Mouse (Mus musculus) right cerebral cortex, postnatal 25 days (tissue): ENCODE measurements at regions not wholly inside any gene's neighbourhood (a gene's known extent, or its start where the extent isn't known, plus 50 kb on each side); places are given as distances from the start of the nearest gene placed in this dataset.

ENCODE experiments used
- DNase-seq: peaks from one replicate; pipeline ENCODE4 v3.0.0; 2022

- no peak for DNase-seq
These were observed 112.3 kb upstream of the Tnfaip3 start for GRCm38 (mm10) chr10:19127581-19128291.

DNA sequence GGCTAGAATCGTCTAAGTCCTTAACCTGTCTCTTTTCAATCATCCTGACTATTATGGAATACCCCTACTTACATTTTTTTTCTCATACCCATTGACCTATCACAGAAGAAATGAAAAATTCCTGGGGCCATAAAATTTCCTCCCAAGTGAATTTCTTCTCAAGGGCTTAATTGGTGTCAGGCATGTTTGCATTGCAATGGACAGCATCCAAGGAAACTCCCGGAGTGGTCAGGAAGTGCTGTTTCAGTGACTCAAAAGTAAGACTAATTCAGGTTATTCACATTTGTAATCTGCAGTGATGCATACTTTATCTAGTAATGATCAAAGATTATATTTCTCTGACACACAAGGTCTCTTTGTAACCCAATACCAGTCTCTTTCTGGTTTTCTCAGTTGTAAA, 111.5 kb upstream of the Tnfaip3 start:
- DNase-seq = no peak

DNA sequence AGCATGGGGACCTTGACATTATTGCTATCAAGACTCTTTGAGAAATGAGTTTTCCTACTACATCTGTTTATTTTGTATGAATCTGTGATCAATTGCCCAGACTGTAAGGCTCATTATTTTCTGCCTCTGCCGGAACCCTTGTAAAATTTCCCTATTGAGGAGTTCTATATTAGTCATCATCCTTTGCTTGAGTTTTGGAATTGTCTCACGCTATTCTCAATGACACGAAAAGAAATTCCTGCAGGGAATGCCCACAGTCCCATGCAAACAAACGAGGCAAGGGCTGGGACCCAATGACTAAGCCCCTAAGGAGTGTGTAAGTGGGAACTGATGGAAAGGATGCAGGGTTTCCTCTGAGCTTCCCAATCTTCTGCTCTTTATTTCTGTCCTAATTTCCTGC, 111.0 kb upstream of the Tnfaip3 start:
- no peak for DNase-seq

DNA sequence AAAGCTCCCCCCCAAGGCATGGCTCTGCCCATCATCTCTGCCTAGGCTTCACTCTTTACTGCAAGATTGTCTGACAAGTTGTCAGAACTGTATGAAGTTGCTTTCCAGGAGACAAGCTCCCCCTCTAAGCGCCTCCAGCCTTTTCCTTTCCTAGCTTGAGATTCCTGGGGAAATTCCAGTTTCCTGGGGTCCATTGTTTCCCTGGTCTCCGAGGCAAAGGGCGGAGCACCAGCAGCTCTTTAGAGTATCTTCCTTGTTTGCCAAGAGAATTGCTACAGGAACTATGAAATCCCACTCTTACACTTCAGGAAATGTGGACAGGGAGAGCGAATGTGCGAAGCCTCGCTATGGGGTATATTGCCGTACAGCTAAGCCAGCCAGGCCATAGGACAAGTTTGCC, 108.2 kb upstream of the Tnfaip3 start:
- DNase-seq = no peak

GRCm38 (mm10) chr10:19122221-19122620, 106.8 kb upstream of the Tnfaip3 start:
- peak; percentile 46 for DNase-seq

DNA sequence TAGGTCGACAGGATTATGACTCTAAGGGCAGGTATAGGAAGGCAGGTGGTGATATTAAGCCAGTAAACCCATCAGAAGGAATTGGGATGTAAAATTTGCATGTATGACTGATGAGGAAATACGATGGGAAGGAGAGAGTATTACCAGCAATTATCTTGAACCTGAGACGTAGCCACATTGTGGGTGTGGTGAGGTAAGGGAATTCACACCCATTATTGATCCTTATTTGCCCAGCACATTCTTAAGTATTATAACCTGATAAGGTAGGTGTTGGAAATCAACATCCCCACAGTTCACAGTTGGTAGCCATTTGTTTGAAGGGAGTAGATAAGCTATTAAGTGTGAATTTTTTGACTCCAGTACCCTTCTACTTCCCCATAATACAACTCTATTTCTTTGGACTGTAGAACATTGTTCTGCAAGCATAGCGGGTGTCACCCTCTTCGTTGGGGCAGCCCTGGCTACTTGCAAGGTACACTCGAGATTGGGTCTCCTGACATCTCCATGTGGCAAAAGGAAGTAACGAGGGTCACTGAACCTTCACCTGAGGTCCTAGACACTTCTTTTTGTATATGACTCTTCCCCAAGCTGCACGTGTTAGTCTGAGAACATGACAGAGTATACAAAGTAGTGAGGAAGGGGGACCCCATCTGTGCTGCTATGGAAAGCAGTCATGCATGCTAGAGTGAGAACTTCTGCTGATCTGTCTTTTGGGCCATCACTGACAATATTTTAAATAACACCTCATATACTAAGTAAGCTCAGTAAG, 104.0 kb upstream of the Tnfaip3 start:
- DNase-seq = no peak

- no peak for DNase-seq
These were observed 103.3 kb upstream of the Tnfaip3 start for GRCm38 (mm10) chr10:19118569-19119280.

DNA sequence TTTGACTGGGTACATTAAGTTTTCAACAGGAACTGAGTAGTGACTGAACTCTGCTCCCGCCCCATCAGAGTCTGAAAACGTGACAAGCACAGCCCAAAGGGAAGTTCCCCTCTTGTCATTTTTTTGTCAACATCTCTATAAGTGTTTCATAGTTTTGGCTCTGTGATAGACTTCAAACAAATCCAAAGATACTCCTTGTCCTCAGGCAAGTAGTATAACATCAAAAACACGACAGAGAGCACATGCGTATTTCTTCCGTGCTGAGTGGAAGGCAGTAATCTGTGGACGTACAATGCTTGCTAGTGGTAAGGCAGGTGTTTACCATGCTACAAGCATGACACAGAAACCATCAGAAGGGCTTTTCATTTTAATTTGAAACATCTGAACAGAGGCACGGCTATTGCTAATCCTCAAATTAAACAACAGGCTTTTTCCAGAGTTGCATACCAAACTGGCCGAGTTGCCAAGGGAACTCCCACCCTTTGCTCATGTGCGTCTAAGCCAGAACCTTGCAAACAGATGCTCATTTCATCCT, 101.7 kb upstream of the Tnfaip3 start:
- no peak for DNase-seq

DNA sequence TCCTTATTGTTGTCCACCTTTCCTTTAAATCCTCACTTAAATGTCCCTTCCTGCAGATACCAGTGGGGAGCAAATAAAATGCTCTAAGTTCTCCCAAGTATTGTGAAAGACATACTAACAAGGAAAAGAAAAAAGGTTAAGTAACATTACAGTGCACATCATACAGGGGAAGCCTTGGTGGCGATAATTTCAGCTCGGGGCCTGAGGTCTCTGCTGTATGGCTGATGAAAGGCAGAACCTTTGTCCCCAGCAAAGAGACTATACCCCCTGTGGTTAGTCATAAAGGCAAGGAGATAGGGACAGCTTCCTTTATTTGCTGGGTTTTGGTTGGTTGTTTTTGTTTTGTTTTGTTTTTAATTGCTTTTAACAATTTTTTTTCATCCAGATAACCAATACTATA, 97.0 kb upstream of the Tnfaip3 start:
- no peak for DNase-seq

DNA sequence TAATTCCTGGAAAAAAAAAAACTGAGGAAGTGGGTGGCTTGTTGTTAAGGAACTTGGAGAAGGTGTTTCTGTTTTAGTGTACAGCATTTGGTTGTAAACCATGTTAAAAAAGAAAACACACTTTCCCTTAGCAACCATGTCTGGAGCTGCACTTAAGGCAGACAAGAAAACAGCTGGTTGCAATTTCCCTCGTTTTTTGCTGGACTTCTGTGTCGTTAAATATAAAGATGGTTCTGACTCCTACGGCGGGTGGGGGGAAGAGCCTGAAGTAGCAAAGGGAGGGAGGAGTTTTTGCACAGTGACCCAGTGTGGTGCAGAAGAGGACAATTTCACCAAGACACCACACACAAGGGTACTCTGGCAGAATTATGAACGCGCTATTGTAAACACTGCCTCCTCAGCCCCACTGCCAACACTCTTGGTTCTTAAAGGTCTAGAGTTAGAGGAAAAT, 89.8 kb upstream of the Tnfaip3 start:
- DNase-seq = no peak

GRCm38 (mm10) chr10:19104671-19105203, 89.3 kb upstream of the Tnfaip3 start:
- DNase-seq = no peak

GRCm38 (mm10) chr10:19099369-19100285, 84.2 kb upstream of the Tnfaip3 start:
- no peak for DNase-seq

DNA sequence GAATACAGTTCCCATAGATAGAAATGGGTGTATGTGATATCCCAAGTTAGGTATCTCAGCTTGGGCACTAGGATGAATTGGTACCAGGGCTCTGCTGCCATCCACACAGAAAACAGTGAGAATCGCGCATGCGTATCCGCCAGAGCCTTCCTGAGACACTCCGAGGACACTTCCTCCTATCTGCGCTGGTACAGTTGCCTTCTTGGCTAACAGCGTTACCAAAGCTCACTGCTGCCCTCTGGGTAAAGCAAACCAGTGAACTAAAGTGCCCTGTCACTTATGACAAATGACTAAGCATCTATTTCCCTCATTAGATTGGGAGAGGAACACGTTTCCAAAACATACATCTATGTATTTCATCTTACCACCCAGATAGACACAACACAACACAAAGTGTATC, 78.8 kb upstream of the Tnfaip3 start:
- peak; percentile 8 for DNase-seq

- DNase-seq = no peak
These were observed 78.2 kb upstream of the Tnfaip3 start for GRCm38 (mm10) chr10:19093689-19094088.

GRCm38 (mm10) chr10:19091949-19092348, 76.5 kb upstream of the Tnfaip3 start:
- no peak for DNase-seq

GRCm38 (mm10) chr10:19091110-19091509, 75.7 kb upstream of the Tnfaip3 start:
- DNase-seq = no peak

GRCm38 (mm10) chr10:19086995-19087394, 71.5 kb upstream of the Tnfaip3 start:
- DNase-seq = no peak

DNA sequence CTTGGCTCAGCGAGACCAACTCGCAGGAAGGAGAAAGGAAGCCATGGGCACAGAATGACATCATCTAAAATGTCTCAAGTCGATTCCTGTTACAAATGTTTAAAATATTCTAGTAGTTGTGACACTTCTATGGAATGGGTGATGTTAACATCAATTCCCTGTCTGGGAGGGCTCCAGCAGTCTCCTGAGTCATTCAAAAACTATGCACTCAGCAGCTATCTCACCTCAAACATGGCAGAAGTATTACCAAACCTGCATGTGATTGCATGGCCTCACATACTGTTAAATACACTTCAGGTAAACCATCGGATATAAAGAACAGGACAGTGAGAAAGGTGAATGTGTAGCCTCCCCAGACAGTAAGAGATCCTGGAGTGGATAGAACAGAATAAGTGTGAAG, 66.7 kb upstream of the Tnfaip3 start:
- DNase-seq = no peak

DNA sequence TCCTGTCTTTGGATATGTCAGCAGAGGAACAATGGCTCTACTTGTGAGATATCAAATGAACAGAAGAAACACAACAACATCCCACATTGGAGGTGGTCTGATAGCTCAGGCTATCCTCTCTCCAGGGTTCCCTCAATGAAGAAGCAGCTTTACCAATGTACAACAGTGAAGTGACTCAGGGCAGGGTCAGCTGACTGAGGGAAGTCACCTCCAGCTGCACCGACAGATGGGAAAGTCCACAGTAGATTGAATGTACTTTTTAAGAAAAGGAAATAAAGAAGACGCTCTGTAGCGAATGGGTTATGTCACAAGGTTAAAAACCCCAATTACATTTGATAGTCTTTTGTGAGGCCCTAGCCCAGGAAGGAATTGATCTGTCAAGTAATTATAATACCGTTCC, 62.6 kb upstream of the Tnfaip3 start:
- DNase-seq = no peak

GRCm38 (mm10) chr10:19068377-19068776, 52.9 kb upstream of the Tnfaip3 start:
- no peak for DNase-seq

- no peak for DNase-seq
These were observed 52.2 kb upstream of the Tnfaip3 start for GRCm38 (mm10) chr10:19067623-19068022.

- DNase-seq = no peak
These were observed 51.4 kb upstream of the Tnfaip3 start for GRCm38 (mm10) chr10:19066821-19067350.
